Mouse (Mus musculus) limb, embryonic 10.5 days (tissue): ENCODE measurements around the gene H2-Ke6. TPM values are rescaled to one million over a fixed set of nuclear protein-coding genes. Genes with fewer than 3 reads are reported as not detected.

Source experiments
- DNase-seq: peaks from one replicate; pipeline ENCODE4 v3.0.0-alpha.2; 2017; ENCODE audit warnings: low spot score
- H3K27ac ChIP-seq: fragments of 300-500 bp; sonication (generic); 2 replicates; pipeline ENCODE4 v1.5.1; 2016; ENCODE audit warnings: mild to moderate bottlenecking
- H3K27me3 ChIP-seq: fragments of 300-500 bp; sonication (generic); 2 replicates; pipeline ENCODE4 v1.6.1; 2016; ENCODE audit warnings: low read depth, mild to moderate bottlenecking; ENCODE audit not compliant: poor library complexity, severe bottlenecking
- H3K36me3 ChIP-seq: fragments of 300-500 bp; sonication (generic); 2 replicates; pipeline ENCODE4 v1.6.1; 2016; ENCODE audit warnings: mild to moderate bottlenecking, moderate library complexity
- H3K4me1 ChIP-seq: fragments of 300-500 bp; sonication (generic); 2 replicates; pipeline ENCODE4 v1.6.1; 2016
- H3K4me3 ChIP-seq: fragments of 300-500 bp; sonication (generic); 2 replicates; pipeline ENCODE4 v1.5.1; 2016; ENCODE audit warnings: mild to moderate bottlenecking, moderate library complexity
- H3K9me3 ChIP-seq: fragments of 300-500 bp; sonication (generic); replicated peaks from 2 replicates; pipeline ENCODE4 v1.6.1; 2016; ENCODE audit warnings: mild to moderate bottlenecking
- WGBS: fragments of 180-500 bp; shearing (Covaris S2); methylation state at CpG from one replicate; pipeline ENCODE4 v1.1.7; 2016; 5-methylcytosine and 5-hydroxymethylcytosine counted together
- microRNA counts: library from miRNA; unstranded; fragments of <30 nt; microRNA quantifications from one replicate; lab custom pipeline; 2017
- microRNA-seq: library from miRNA; unstranded; fragments of <30 nt; microRNA quantifications from one replicate; pipeline ENCODE4, GENCODE M21; 2017
- polyA plus RNA-seq: library from polyadenylated mRNA; unstranded; fragments of >200 nt; fragmentation: Nextera tagmentation; extraction: Ambion mirVana; gene quantifications from 2 replicates; pipeline ENCODE4 v1.2.1, GENCODE M21; 2016

H2-Ke6 gene
- polyA plus RNA-seq, 1 experiment from 2014 or later, result 33.7 TPM

- WGBS, result 83% methylated on average over 6 of the region's 6 CpGs
These were observed 48.3 kb downstream of the H2-Ke6 start for GRCm38 (mm10) chr17:33979512-33980050.

GRCm38 (mm10) chr17:33978631-33979031, 49.2 kb downstream of the H2-Ke6 start:
- Histone ChIP-seq H3K4me3 (peak overlapping the region; percentile 53), H3K27me3 (peaks cover 50% of the 10 kb centered on the region), H3K27ac (peak overlapping the region; percentile 46; the same call in 1 of the 2 replicates), H3K4me1 (peaks cover 29% of the 10 kb centered on the region), H3K9me3 (no peaks in the 10 kb centered on the region), H3K36me3 (no peaks in the 10 kb centered on the region)
- peak; percentile 42 for DNase-seq
- WGBS, result under 1% methylated on average over 17 of the region's 17 CpGs

More at GRCm38 (mm10) chr17:33979512-33980050, 48.3 kb downstream of the H2-Ke6 start:
- Histone ChIP-seq H3K4me1 (peaks cover 29% of the 10 kb centered on the region), H3K4me3 (no peak overlapping the region), H3K9me3 (no peaks in the 10 kb centered on the region), H3K27me3 (peaks cover 50% of the 10 kb centered on the region), H3K27ac (no peak overlapping the region), H3K36me3 (no peaks in the 10 kb centered on the region)
- DNase-seq, result no peak

GRCm38 (mm10) chr17:33977861-33978557, 49.9 kb downstream of the H2-Ke6 start:
- Histone ChIP-seq H3K4me1 (peaks cover 29% of the 10 kb centered on the region), H3K9me3 (no peaks in the 10 kb centered on the region), H3K36me3 (no peaks in the 10 kb centered on the region), H3K27ac (peak overlapping the region; percentile 46; the same call in 1 of the 2 replicates), H3K27me3 (peaks cover 50% of the 10 kb centered on the region), H3K4me3 (peak overlapping the region; percentile 53)
- peak; percentile 35 for DNase-seq
- WGBS, result 3% methylated on average over 57 of the region's 57 CpGs

MicroRNAs within 50 kb of the gene (microRNA counts, 519-probe panel; counts per million panel counts)
- 684 counts per million, percentile 72 among the panel's probes with 10 or more counts for microRNA mmu-miR-219 (lab: Ali Mortazavi, UCI)

Small RNA genes lying within 50 kb of the gene (microRNA-seq; reads per million reads assigned to microRNA genes)
- gene Mir219a-1 (2.3 reads per million), gene Mir219c (not detected)

Other genes with a start within 250 kb of the H2-Ke6 start
- gene Angptl4, start 246.2 kb downstream of the H2-Ke6 start, polyA plus RNA-seq, result 30.2 and 38.9 TPM in 2 replicates
- gene Kank3, start 217.5 kb downstream of the H2-Ke6 start, polyA plus RNA-seq, result 24.8 and 28.5 TPM in 2 replicates
- gene Rps28, start 203.5 kb downstream of the H2-Ke6 start, polyA plus RNA-seq, result 867 and 991 TPM in 2 replicates
- 497 and 518 TPM in 2 replicates for gene Ndufa7, start 203.5 kb downstream of the H2-Ke6 start, polyA plus RNA-seq
- 98.2 and 119 TPM in 2 replicates for gene Cd320, start 185.0 kb downstream of the H2-Ke6 start, polyA plus RNA-seq
- gene Gm7029, start 154.2 kb downstream of the H2-Ke6 start, polyA plus RNA-seq, result not detected in 2 replicates
- gene Kifc1, start 137.4 kb downstream of the H2-Ke6 start, polyA plus RNA-seq, result 5.9 and 6.6 TPM in 2 replicates
- 0.20 and 0.38 TPM in 2 replicates for gene Platr17, start 122.9 kb downstream of the H2-Ke6 start, polyA plus RNA-seq
- 88.1 and 92.2 TPM in 2 replicates for gene Daxx, start 118.6 kb downstream of the H2-Ke6 start, polyA plus RNA-seq
- 9.2 and 16.0 TPM in 2 replicates for gene Tapbp, start 112.2 kb downstream of the H2-Ke6 start, polyA plus RNA-seq
- gene Zbtb22, start 112.2 kb downstream of the H2-Ke6 start, polyA plus RNA-seq, result 20.2 and 23.2 TPM in 2 replicates
- gene Rgl2, start 98.5 kb downstream of the H2-Ke6 start, polyA plus RNA-seq, result 43.2 and 43.9 TPM in 2 replicates
- gene Pfdn6, start 87.7 kb downstream of the H2-Ke6 start, polyA plus RNA-seq, result 212 and 258 TPM in 2 replicates
- 61.7 and 78.2 TPM in 2 replicates for gene Wdr46, start 87.4 kb downstream of the H2-Ke6 start, polyA plus RNA-seq
- gene B3galt4, start 76.6 kb downstream of the H2-Ke6 start, polyA plus RNA-seq, result 2.9 and 3.9 TPM in 2 replicates
- gene Vps52, start 72.2 kb downstream of the H2-Ke6 start, polyA plus RNA-seq, result 49.8 and 50.3 TPM in 2 replicates
- 1,605 and 1,760 TPM in 2 replicates for gene Rps18, start 72.1 kb downstream of the H2-Ke6 start, polyA plus RNA-seq
- gene H2-K1, start 27.7 kb downstream of the H2-Ke6 start, polyA plus RNA-seq, result 2.9 and 4.7 TPM in 2 replicates
- gene Ring1, start 3.4 kb downstream of the H2-Ke6 start, polyA plus RNA-seq, result 11.8 and 15.0 TPM in 2 replicates
- gene Slc39a7, start 3.6 kb upstream of the H2-Ke6 start, polyA plus RNA-seq, result 196 TPM in 2 replicates
- 49.9 and 51.0 TPM in 2 replicates for gene Rxrb, start 3.8 kb upstream of the H2-Ke6 start, polyA plus RNA-seq
- 0.43 and 2.5 TPM in 2 replicates for gene Col11a2, start 11.4 kb upstream of the H2-Ke6 start, polyA plus RNA-seq
- 0.31 and 0.66 TPM in 2 replicates for gene H2-Oa, start 64.3 kb upstream of the H2-Ke6 start, polyA plus RNA-seq
- gene H2-DMa, start 91.5 kb upstream of the H2-Ke6 start, polyA plus RNA-seq, result 4.2 and 5.3 TPM in 2 replicates
- gene Brd2, start 94.6 kb upstream of the H2-Ke6 start, polyA plus RNA-seq, result 140 and 145 TPM in 2 replicates
- gene H2-DMb2, start 115.2 kb upstream of the H2-Ke6 start, polyA plus RNA-seq, result 0.18 and 0.40 TPM in 2 replicates
- gene H2-DMb1, start 125.0 kb upstream of the H2-Ke6 start, polyA plus RNA-seq, result 0.18 and 0.51 TPM in 2 replicates
- 1.6 and 3.2 TPM in 2 replicates for gene Tap1, start 159.5 kb upstream of the H2-Ke6 start, polyA plus RNA-seq
- 0.78 and 1.1 TPM in 2 replicates for gene Psmb9, start 159.7 kb upstream of the H2-Ke6 start, polyA plus RNA-seq
- 0.74 and 0.87 TPM in 2 replicates for gene Psmb8, start 169.7 kb upstream of the H2-Ke6 start, polyA plus RNA-seq
- gene Tap2, start 175.5 kb upstream of the H2-Ke6 start, polyA plus RNA-seq, result 0.49 and 0.61 TPM in 2 replicates
- not detected in 2 replicates for gene H2-Ob, start 210.8 kb upstream of the H2-Ke6 start, polyA plus RNA-seq
- gene H2-Ab1, start 229.6 kb upstream of the H2-Ke6 start, polyA plus RNA-seq, result 6.7 and 9.9 TPM in 2 replicates